Mouse (Mus musculus): Measurements from ENCODE around the gene Lgi4. TPM values are rescaled to one million over a fixed set of nuclear protein-coding genes. Genes with fewer than 3 reads are reported as not detected.
A peak's percentile ranks its signal among the peaks of the same experiment; 100 is the strongest.

Lgi4 gene
- polyA plus RNA-seq, 1 experiment from 2014 or later = 0.29 TPM

DNA sequence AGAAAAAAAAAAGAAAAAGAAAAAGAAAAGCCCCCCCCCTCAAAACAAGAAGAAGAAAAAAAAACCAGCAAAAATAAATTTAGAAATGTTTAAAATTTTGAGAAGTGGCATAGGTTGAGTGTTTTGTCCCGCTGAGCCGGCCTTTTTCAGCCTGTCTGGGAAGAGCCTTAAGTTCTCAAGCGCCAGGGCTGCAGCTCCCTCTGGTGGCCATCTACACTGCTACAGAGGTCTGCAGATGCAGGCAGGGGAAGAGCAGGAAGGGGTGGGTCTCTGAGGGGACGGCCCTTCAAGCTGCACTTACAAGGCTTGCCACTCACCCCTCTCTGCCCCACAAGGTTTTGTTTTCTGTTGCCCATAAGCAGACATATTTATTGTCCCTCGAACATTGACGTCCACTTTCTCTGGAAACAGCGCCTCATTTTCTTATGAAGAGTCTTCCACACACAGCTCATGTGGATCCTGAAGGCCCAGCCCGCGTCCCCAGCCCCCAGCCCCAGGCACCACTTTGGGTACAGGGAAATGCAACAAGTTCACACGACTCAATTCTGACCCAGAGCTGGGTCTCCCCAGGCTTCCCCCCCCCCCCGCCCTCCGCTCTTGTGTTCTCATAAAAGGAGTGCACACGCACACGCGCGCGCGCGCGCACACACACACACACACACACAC is 38.6 kb downstream of the Lgi4 start:
- peak; percentile 90 for ATAC-seq (ENCODE audit: low FRiP score)
- 44% methylated on average over 19 of the region's 20 CpGs for WGBS
- H3K4me3 ChIP-seq (replicated peaks) = peak overlapping the region; percentile 23
- no peak overlapping the region for H3K9ac ChIP-seq
- 0 out of 2 replicates have a peak, but pooled peaks cover 4% of the 10 kb centered on the region for H3K4me1 ChIP-seq
- H3K27ac ChIP-seq = no peak overlapping the region
- H3K36me3 ChIP-seq (replicated peaks) = no peaks in the 10 kb centered on the region
- H3K9me3 ChIP-seq = no peaks in the 10 kb centered on the region
- H3K27me3 ChIP-seq = no peaks in the 10 kb centered on the region
- peak overlapping the region; percentile 43 for H3K4me2 ChIP-seq

DNA sequence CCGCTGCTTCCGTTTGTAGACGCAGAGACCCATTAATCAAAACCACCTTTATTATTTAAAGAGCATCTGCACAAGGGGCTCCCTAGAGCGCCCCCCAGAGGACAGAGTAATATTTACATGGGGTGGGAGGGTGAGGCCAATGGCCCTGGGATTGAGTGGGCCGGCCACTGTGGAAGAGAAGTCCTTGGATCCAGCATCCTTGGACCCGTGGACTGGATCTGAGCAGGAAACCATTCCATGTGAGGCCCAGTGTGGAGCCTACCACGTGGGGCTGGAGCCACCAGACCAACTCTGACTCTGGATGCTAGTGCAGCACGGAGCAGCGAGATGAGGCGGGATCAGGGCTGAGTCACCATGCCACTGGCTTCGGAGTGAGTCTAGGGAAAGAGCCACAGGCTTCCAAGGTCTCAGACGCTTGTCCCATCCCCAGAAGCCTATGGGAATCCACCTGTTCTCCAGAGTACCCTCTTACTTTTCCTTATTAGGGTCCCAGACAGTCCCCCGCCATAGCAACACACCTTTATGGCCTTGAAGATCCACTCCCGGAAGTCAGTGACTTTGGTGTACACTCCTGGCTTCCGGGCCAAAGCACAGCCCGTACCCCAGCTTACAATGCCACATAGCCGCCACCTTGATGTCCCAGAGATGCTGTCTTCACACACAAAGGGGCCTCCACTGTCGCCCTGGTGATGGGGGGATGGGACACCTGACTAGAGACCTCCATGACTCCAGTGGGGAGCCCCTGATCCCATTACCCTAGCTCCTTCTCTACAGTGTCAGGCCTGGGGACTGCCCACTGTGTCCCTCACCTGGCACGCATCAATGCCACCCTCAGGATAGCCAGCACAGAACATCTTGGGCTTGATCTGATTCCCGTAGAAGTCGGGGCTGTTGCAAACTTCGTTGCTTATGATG is 39.8 kb downstream of the Lgi4 start:
- Histone ChIP-seq H3K4me3 (replicated peaks) (no peak overlapping the region), H3K9ac (no peak overlapping the region), H3K27me3 (no peaks in the 10 kb centered on the region), H3K4me1 (0 out of 2 replicates have a peak, but pooled peaks cover 4% of the 10 kb centered on the region), H3K9me3 (no peaks in the 10 kb centered on the region), H3K27ac (no peak overlapping the region), H3K4me2 (no peak overlapping the region), H3K36me3 (replicated peaks) (no peaks in the 10 kb centered on the region)
- 81% methylated on average over 22 of the region's 22 CpGs for WGBS
- no peak for ATAC-seq (ENCODE audit: low FRiP score)

DNA sequence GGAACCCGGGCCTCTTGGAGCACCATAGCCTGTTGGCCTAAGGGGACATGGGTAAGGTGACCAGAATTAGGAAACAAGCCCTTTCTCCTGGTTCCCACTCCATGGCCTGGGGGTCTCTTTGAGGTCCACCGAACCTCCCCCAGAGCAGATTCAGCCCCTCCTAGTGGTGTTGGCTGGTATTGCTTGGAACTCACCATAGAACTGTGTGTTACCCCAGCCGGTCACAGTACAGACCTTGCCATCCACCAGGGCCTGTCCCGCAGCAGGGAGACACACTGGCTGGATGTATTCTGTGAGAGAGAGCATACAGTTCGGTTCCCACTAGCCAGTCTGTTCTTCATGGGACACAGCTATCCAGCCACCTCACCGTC is 40.5 kb downstream of the Lgi4 start:
- Histone ChIP-seq H3K36me3 (replicated peaks) (no peaks in the 10 kb centered on the region), H3K4me2 (no peak overlapping the region), H3K27ac (no peak overlapping the region), H3K4me1 (0 out of 2 replicates have a peak, but pooled peaks cover 4% of the 10 kb centered on the region), H3K4me3 (replicated peaks) (no peak overlapping the region), H3K9ac (no peak overlapping the region), H3K9me3 (no peaks in the 10 kb centered on the region), H3K27me3 (no peaks in the 10 kb centered on the region)
- 84% methylated on average over 6 of the region's 6 CpGs for WGBS
- no peak for ATAC-seq (ENCODE audit: low FRiP score)

DNA sequence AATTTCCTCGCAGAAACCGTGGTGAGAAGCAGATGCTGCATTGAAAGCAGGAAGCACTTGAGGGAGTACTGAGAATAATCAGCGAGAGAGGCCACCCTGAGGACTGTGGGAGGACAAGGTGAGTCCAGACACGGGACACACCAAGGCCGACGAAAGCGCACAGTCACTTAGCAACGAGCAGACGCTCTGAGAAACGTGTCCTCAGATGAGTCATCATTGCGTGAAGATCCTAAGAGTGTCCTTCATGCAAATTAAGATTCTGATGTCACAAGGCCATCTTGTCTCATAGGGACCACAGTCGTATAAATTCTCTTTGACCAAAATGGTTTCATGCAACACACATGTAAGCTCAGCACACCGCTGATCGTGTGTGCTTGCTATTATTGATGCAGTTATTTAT is 41.6 kb downstream of the Lgi4 start:
- 0 out of 2 replicates have a peak, but pooled peaks cover 4% of the 10 kb centered on the region for H3K4me1 ChIP-seq
- H3K4me2 ChIP-seq = no peak overlapping the region
- no peak overlapping the region for H3K9ac ChIP-seq
- no peaks in the 10 kb centered on the region for H3K27me3 ChIP-seq
- H3K9me3 ChIP-seq = no peaks in the 10 kb centered on the region
- no peak overlapping the region for H3K27ac ChIP-seq
- ATAC-seq (ENCODE audit: low FRiP score) = no peak
- no peaks in the 10 kb centered on the region for H3K36me3 ChIP-seq (replicated peaks)
- no peak overlapping the region for H3K4me3 ChIP-seq (replicated peaks)
- 84% methylated on average over 14 of the region's 14 CpGs for WGBS

DNA sequence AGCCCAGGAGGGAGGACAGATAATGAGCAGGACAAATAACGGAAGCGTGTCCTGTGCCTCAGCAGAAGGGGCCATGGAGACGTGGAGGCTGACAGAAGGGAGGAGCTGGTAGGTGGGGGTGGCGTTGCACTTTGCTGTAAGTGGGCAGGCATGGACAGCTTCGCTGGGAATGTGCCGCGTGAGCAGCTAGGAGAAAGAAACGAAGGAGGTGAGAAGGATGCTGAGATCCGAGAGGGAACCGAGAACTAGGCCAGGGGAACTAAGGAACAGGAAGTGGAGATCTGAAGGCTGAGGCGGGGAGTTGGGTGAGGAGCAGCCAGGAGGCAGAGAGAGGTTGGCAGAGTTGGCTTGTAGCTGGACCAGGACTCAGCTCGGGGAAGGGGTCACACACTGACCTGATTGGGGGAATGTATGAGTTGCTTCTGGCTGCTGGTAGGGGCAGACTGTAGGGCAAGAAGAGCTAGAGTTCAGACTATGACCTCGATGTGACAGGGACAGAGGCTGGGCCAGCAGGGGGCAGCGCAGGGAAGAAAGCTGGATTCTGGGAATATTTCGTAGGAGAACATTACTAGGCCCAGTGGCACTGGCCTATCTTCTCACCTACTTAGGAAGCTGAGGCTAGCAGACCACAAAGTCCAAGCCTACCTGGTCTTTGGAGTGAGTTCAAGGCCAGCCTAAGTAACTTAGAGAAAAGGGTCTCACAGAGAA is 46.1 kb downstream of the Lgi4 start:
- Histone ChIP-seq H3K9ac (no peak overlapping the region), H3K4me3 (replicated peaks) (no peak overlapping the region), H3K27ac (no peak overlapping the region), H3K4me2 (no peak overlapping the region), H3K36me3 (replicated peaks) (no peaks in the 10 kb centered on the region), H3K4me1 (no peaks in the 10 kb centered on the region), H3K9me3 (no peaks in the 10 kb centered on the region), H3K27me3 (no peaks in the 10 kb centered on the region)
- no peak for ATAC-seq (ENCODE audit: low FRiP score)
- 72% methylated on average over 15 of the region's 15 CpGs for WGBS

DNA sequence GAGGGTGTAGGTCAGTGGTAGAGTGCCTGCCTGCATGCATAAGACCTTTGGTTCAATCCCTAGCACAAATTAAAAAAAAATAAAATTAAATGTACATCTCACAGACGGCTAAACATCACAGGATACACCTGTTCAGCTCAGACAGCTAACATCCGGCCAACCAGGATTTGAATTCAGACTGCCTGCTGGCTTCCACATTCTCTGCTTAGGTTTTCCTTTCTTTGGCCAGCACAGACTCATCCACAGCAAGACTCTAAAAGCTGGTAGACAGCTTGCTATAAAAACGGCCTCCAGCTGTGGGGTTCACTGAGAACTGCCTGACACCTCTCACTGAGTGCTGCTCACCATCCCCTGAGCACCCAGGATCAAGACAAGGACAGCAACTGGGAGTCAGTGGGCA is 47.0 kb downstream of the Lgi4 start:
- 68% methylated on average over 3 of the region's 3 CpGs for WGBS
- Histone ChIP-seq H3K4me3 (replicated peaks) (no peak overlapping the region), H3K4me2 (no peak overlapping the region), H3K4me1 (no peaks in the 10 kb centered on the region), H3K9me3 (no peaks in the 10 kb centered on the region), H3K27ac (no peak overlapping the region), H3K9ac (no peak overlapping the region), H3K27me3 (no peaks in the 10 kb centered on the region), H3K36me3 (replicated peaks) (no peaks in the 10 kb centered on the region)
- ATAC-seq (ENCODE audit: low FRiP score) = no peak

DNA sequence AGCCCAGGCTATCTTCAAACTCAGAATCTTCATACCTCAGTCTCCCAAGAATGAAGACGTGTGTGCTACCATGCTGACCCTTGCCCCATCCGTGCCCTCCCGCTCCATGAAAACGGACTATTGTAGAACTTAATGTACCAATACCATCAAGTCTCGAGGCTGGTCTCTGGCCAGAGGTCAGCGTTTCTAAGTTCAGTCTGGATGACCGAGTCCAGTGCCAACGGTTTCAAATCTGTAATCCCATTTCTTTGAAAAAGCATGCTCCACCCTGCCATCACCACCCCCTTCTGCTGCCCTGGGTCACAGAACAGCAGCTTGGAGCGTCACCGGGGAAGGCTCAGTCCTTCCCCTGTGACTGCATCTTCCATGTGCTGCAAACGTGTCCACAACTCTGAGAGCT is 48.6 kb downstream of the Lgi4 start:
- no peak overlapping the region for H3K4me3 ChIP-seq (replicated peaks)
- H3K4me2 ChIP-seq = no peak overlapping the region
- no peaks in the 10 kb centered on the region for H3K9me3 ChIP-seq
- H3K36me3 ChIP-seq (replicated peaks) = no peaks in the 10 kb centered on the region
- H3K4me1 ChIP-seq = peaks cover 3% of the 10 kb centered on the region; the same call in 1 of the 2 replicates
- no peak for ATAC-seq (ENCODE audit: low FRiP score)
- no peaks in the 10 kb centered on the region for H3K27me3 ChIP-seq
- no peak overlapping the region for H3K27ac ChIP-seq
- no peak overlapping the region for H3K9ac ChIP-seq
- WGBS = 85% methylated on average over 11 of the region's 11 CpGs

DNA sequence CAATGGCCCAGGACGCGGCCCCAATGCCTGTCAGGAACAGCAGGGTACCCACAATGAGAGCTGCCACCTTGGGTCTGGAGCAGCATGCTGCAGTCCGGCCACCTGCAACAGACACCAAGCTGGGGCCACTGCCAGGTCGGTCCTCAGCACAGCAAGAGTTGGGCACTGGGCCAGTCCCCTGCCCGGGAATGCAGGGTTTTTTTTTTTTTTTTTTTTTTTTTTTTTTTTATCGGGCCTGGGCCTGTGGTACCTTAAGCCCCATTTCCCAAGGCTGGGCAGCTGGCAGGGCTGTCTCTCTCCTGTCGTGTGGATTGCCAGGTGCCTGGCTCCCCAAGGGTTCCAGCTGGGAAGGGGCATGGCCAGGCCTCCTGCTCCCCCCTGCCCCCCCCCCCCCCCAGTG is 49.9 kb downstream of the Lgi4 start:
- H3K4me1 ChIP-seq = peaks cover 3% of the 10 kb centered on the region; the same call in 1 of the 2 replicates
- H3K4me2 ChIP-seq = no peak overlapping the region
- ATAC-seq (ENCODE audit: low FRiP score) = no peak
- no peaks in the 10 kb centered on the region for H3K36me3 ChIP-seq (replicated peaks)
- no peaks in the 10 kb centered on the region for H3K9me3 ChIP-seq
- H3K27me3 ChIP-seq = 0 out of 2 replicates have a peak, but pooled peaks cover 5% of the 10 kb centered on the region
- no peak overlapping the region for H3K4me3 ChIP-seq (replicated peaks)
- H3K27ac ChIP-seq = no peak overlapping the region
- H3K9ac ChIP-seq = no peak overlapping the region
- WGBS = 51% methylated on average over 7 of the region's 7 CpGs

DNA sequence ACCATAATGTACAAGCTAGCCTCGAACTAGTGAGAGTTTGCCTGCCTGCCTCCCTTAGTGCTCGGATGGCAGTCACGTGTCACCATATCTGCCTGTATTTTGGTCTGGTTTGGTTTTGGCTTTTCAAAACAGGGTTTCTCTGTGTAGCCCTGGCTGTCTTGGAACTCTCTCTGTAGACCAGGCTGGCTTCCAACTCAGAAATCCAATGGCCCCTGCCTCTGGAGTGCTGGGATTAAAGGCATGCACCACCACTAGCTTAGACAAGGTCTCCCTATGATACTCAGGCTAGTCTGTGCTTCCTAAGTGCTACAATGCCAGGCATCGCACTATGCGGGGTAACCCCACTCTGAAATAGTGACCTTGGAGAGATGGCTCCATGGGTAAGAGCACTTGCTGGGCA is 50.7 kb downstream of the Lgi4 start:
- Histone ChIP-seq H3K4me1 (peaks cover 3% of the 10 kb centered on the region; the same call in 1 of the 2 replicates), H3K4me3 (replicated peaks) (no peak overlapping the region), H3K9ac (no peak overlapping the region), H3K9me3 (no peaks in the 10 kb centered on the region), H3K4me2 (no peak overlapping the region), H3K27me3 (0 out of 2 replicates have a peak, but pooled peaks cover 11% of the 10 kb centered on the region), H3K27ac (no peak overlapping the region), H3K36me3 (replicated peaks) (no peaks in the 10 kb centered on the region)
- ATAC-seq (ENCODE audit: low FRiP score) = no peak
- WGBS = 90% methylated on average over 5 of the region's 5 CpGs

DNA sequence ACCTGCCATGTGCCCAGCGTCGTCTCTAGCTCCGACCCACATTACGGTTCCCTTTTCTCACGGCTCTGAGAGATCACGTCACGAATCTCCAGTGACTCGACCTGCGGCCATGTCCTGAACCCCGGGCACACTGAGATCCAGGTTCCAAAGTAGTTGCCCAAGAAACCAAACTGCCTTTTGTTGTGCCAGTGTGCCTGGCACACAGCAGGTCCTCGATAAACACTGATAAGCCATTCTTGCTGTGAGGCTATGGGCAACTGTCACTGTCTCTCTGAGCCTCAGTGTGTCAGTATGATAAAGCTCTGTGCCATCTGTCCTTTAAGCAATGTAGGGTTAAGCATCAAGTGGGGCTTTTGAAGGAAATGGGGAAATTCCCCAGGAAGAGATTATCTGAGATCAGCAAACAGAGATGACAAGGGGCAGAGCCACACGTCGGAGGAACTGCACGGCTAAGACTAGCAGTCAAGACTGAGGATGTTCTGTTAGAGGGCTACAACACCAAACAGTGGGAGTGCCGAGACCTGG is 51.8 kb downstream of the Lgi4 start:
- H3K4me3 ChIP-seq (replicated peaks) = no peak overlapping the region
- no peak overlapping the region for H3K9ac ChIP-seq
- no peak for ATAC-seq (ENCODE audit: low FRiP score)
- peaks cover 15% of the 10 kb centered on the region; the same call in 1 of the 2 replicates for H3K27me3 ChIP-seq
- no peaks in the 10 kb centered on the region for H3K36me3 ChIP-seq (replicated peaks)
- no peak overlapping the region for H3K4me2 ChIP-seq
- no peaks in the 10 kb centered on the region for H3K9me3 ChIP-seq
- H3K4me1 ChIP-seq = peaks cover 3% of the 10 kb centered on the region; the same call in 1 of the 2 replicates
- 86% methylated on average over 15 of the region's 15 CpGs for WGBS
- no peak overlapping the region for H3K27ac ChIP-seq

DNA sequence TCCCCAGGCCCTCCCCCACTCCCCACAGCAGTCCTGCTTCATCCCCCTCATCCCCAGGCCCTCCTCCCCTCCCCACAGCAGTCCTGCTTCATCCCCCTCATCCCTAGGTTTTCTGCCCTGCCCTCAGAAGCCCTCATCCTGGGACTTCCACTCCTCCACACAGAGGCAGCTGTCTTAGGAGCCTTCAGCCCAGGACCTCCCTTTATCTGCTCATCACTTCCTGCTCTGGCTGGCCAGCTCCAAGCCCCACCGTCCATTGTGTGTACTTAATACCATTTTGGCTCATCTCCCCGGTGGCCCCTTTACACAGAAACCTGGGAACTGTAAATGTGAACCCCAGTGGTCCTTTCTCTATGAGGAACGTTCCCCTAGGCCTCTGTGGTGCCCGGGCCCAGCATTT is 52.9 kb downstream of the Lgi4 start:
- Histone ChIP-seq H3K36me3 (replicated peaks) (no peaks in the 10 kb centered on the region), H3K9ac (no peak overlapping the region), H3K27me3 (peaks cover 21% of the 10 kb centered on the region; the same call in 1 of the 2 replicates), H3K4me2 (no peak overlapping the region), H3K4me3 (replicated peaks) (no peak overlapping the region), H3K4me1 (peaks cover 3% of the 10 kb centered on the region; the same call in 1 of the 2 replicates), H3K27ac (no peak overlapping the region), H3K9me3 (no peaks in the 10 kb centered on the region)
- no peak for ATAC-seq (ENCODE audit: low FRiP score)
- 20% methylated on average over 4 of the region's 4 CpGs for WGBS

DNA sequence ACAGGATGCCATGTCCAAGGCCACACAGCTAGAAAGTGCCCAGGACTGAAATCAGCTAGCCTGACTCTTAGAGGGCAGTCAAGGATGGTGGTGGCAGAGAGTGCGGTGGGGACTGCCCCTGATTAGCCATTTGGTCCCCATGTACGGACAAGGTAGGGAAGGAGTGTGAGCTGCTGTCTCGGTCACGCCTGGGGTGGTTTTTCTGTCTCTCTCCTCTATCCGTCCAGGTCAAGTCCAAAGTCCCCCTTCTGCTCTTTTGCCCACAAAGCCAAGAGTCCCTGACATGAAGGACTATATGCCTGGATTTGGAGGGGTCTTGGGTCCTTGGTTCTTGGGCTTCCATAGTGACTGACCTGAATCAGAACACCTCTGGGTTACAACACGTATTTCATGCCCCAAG is 54.7 kb downstream of the Lgi4 start:
- no peak overlapping the region for H3K4me3 ChIP-seq (replicated peaks)
- no peak overlapping the region for H3K4me2 ChIP-seq
- H3K27ac ChIP-seq = no peak overlapping the region
- WGBS = 76% methylated on average over 6 of the region's 6 CpGs
- H3K9ac ChIP-seq = no peak overlapping the region
- no peaks in the 10 kb centered on the region for H3K9me3 ChIP-seq
- peaks cover 24% of the 10 kb centered on the region; the same call in 1 of the 2 replicates for H3K27me3 ChIP-seq
- H3K4me1 ChIP-seq = peaks cover 3% of the 10 kb centered on the region; the same call in 1 of the 2 replicates
- no peak for ATAC-seq (ENCODE audit: low FRiP score)
- no peaks in the 10 kb centered on the region for H3K36me3 ChIP-seq (replicated peaks)

Data from forebrain, embryonic 12.5 days (tissue).